Mouse (Mus musculus): Measurements from ENCODE around the gene Sprr2a2. TPM values are rescaled to one million over a fixed set of nuclear protein-coding genes. Genes with fewer than 3 reads are reported as not detected.
"Not testable (repeated sequence)": the region's sequence is repeated elsewhere in the genome, so short reads cannot be mapped to it uniquely, and the experiment has no call there.

The Sprr2a2 gene
- polyA plus RNA-seq, 1 experiment from 2014 or later: 2,249 TPM

GRCm38 (mm10) chr3:92227410-92227809, 11.7 kb downstream of the Sprr2a2 start:
- H3K4me2 ChIP-seq (ENCODE audit: low read depth, low read length); H3K9ac ChIP-seq (ENCODE audit: low read length); H3K4me3 ChIP-seq (replicated peaks; ENCODE audit: low read length); H3K36me3 ChIP-seq (ENCODE audit: control insufficient read depth, insufficient read depth, low read length); H3K9me3 ChIP-seq (replicated peaks; ENCODE audit: control insufficient read depth, low read length); ATAC-seq (ENCODE audit: insufficient read depth, low FRiP score); H3K27ac ChIP-seq (ENCODE audit: low read length); H3K4me1 ChIP-seq (ENCODE audit: control insufficient read depth, insufficient read depth, low read length); H3K27me3 ChIP-seq (ENCODE audit: control insufficient read depth, insufficient read depth, low read length): not testable (repeated sequence)
- WGBS: 71% methylated on average over 3 of the region's 3 CpGs

- not testable (repeated sequence) for H3K9me3 ChIP-seq (replicated peaks; ENCODE audit: control insufficient read depth, low read length); H3K9ac ChIP-seq (ENCODE audit: low read length); H3K4me1 ChIP-seq (ENCODE audit: control insufficient read depth, insufficient read depth, low read length); H3K4me3 ChIP-seq (replicated peaks; ENCODE audit: low read length); H3K27me3 ChIP-seq (ENCODE audit: control insufficient read depth, insufficient read depth, low read length); H3K27ac ChIP-seq (ENCODE audit: low read length); H3K36me3 ChIP-seq (ENCODE audit: control insufficient read depth, insufficient read depth, low read length); H3K4me2 ChIP-seq (ENCODE audit: low read depth, low read length)
- peak; percentile 63; the same call in 1 of the 2 replicates for ATAC-seq (ENCODE audit: insufficient read depth, low FRiP score)
- WGBS: no CpG with 5 or more reads among the region's 5 CpGs
Observed at GRCm38 (mm10) chr3:92236463-92237189, 20.9 kb downstream of the Sprr2a2 start.

- not testable (repeated sequence) for H3K27me3 ChIP-seq (ENCODE audit: control insufficient read depth, insufficient read depth, low read length); H3K4me2 ChIP-seq (ENCODE audit: low read depth, low read length); H3K4me1 ChIP-seq (ENCODE audit: control insufficient read depth, insufficient read depth, low read length); H3K36me3 ChIP-seq (ENCODE audit: control insufficient read depth, insufficient read depth, low read length); H3K27ac ChIP-seq (ENCODE audit: low read length); H3K9ac ChIP-seq (ENCODE audit: low read length); H3K4me3 ChIP-seq (replicated peaks; ENCODE audit: low read length); H3K9me3 ChIP-seq (replicated peaks; ENCODE audit: control insufficient read depth, low read length); ATAC-seq (ENCODE audit: insufficient read depth, low FRiP score)
Observed at GRCm38 (mm10) chr3:92238736-92239135, 23.0 kb downstream of the Sprr2a2 start.

- H3K4me3 ChIP-seq (replicated peaks; ENCODE audit: low read length); H3K4me2 ChIP-seq (ENCODE audit: low read depth, low read length); H3K9me3 ChIP-seq (replicated peaks; ENCODE audit: control insufficient read depth, low read length); H3K27ac ChIP-seq (ENCODE audit: low read length); ATAC-seq (ENCODE audit: insufficient read depth, low FRiP score); H3K9ac ChIP-seq (ENCODE audit: low read length); H3K36me3 ChIP-seq (ENCODE audit: control insufficient read depth, insufficient read depth, low read length); H3K27me3 ChIP-seq (ENCODE audit: control insufficient read depth, insufficient read depth, low read length); H3K4me1 ChIP-seq (ENCODE audit: control insufficient read depth, insufficient read depth, low read length): not testable (repeated sequence)
- WGBS: no CpG with 5 or more reads among the region's 1 CpGs
Observed at GRCm38 (mm10) chr3:92239197-92239596, 23.5 kb downstream of the Sprr2a2 start.

- H3K27me3 ChIP-seq (ENCODE audit: control insufficient read depth, insufficient read depth, low read length); H3K4me1 ChIP-seq (ENCODE audit: control insufficient read depth, insufficient read depth, low read length); ATAC-seq (ENCODE audit: insufficient read depth, low FRiP score); H3K9ac ChIP-seq (ENCODE audit: low read length); H3K36me3 ChIP-seq (ENCODE audit: control insufficient read depth, insufficient read depth, low read length); H3K27ac ChIP-seq (ENCODE audit: low read length); H3K9me3 ChIP-seq (replicated peaks; ENCODE audit: control insufficient read depth, low read length); H3K4me2 ChIP-seq (ENCODE audit: low read depth, low read length); H3K4me3 ChIP-seq (replicated peaks; ENCODE audit: low read length): not testable (repeated sequence)
Observed at GRCm38 (mm10) chr3:92244833-92245232, 29.1 kb downstream of the Sprr2a2 start.

- H3K9ac ChIP-seq (ENCODE audit: low read length); H3K4me3 ChIP-seq (replicated peaks; ENCODE audit: low read length); H3K27ac ChIP-seq (ENCODE audit: low read length); H3K27me3 ChIP-seq (ENCODE audit: control insufficient read depth, insufficient read depth, low read length); H3K4me2 ChIP-seq (ENCODE audit: low read depth, low read length); H3K4me1 ChIP-seq (ENCODE audit: control insufficient read depth, insufficient read depth, low read length); H3K36me3 ChIP-seq (ENCODE audit: control insufficient read depth, insufficient read depth, low read length); H3K9me3 ChIP-seq (replicated peaks; ENCODE audit: control insufficient read depth, low read length): not testable (repeated sequence)
- ATAC-seq (ENCODE audit: insufficient read depth, low FRiP score): peak; percentile 82
- WGBS: no CpG with 5 or more reads among the region's 10 CpGs
Observed at GRCm38 (mm10) chr3:92246245-92246644, 30.5 kb downstream of the Sprr2a2 start.

- not testable (repeated sequence) for H3K9me3 ChIP-seq (replicated peaks; ENCODE audit: control insufficient read depth, low read length); H3K9ac ChIP-seq (ENCODE audit: low read length); H3K36me3 ChIP-seq (ENCODE audit: control insufficient read depth, insufficient read depth, low read length); H3K27me3 ChIP-seq (ENCODE audit: control insufficient read depth, insufficient read depth, low read length); H3K4me2 ChIP-seq (ENCODE audit: low read depth, low read length); ATAC-seq (ENCODE audit: insufficient read depth, low FRiP score); H3K27ac ChIP-seq (ENCODE audit: low read length); H3K4me3 ChIP-seq (replicated peaks; ENCODE audit: low read length); H3K4me1 ChIP-seq (ENCODE audit: control insufficient read depth, insufficient read depth, low read length)
Observed at GRCm38 (mm10) chr3:92248494-92248893, 32.8 kb downstream of the Sprr2a2 start.

GRCm38 (mm10) chr3:92250450-92250849, 34.7 kb downstream of the Sprr2a2 start:
- H3K27me3 ChIP-seq (ENCODE audit: control insufficient read depth, insufficient read depth, low read length); H3K4me3 ChIP-seq (replicated peaks; ENCODE audit: low read length); H3K4me1 ChIP-seq (ENCODE audit: control insufficient read depth, insufficient read depth, low read length); H3K36me3 ChIP-seq (ENCODE audit: control insufficient read depth, insufficient read depth, low read length); H3K4me2 ChIP-seq (ENCODE audit: low read depth, low read length); H3K9ac ChIP-seq (ENCODE audit: low read length); H3K27ac ChIP-seq (ENCODE audit: low read length); H3K9me3 ChIP-seq (replicated peaks; ENCODE audit: control insufficient read depth, low read length): not testable (repeated sequence)
- ATAC-seq (ENCODE audit: insufficient read depth, low FRiP score): peak; percentile 61; the same call in 1 of the 2 replicates
- 91% methylated on average over 1 of the region's 2 CpGs for WGBS

GRCm38 (mm10) chr3:92253860-92254259, 38.1 kb downstream of the Sprr2a2 start:
- H3K4me1 ChIP-seq (ENCODE audit: control insufficient read depth, insufficient read depth, low read length); H3K9ac ChIP-seq (ENCODE audit: low read length); H3K36me3 ChIP-seq (ENCODE audit: control insufficient read depth, insufficient read depth, low read length); H3K4me2 ChIP-seq (ENCODE audit: low read depth, low read length); H3K4me3 ChIP-seq (replicated peaks; ENCODE audit: low read length); H3K27ac ChIP-seq (ENCODE audit: low read length); H3K9me3 ChIP-seq (replicated peaks; ENCODE audit: control insufficient read depth, low read length); H3K27me3 ChIP-seq (ENCODE audit: control insufficient read depth, insufficient read depth, low read length): not testable (repeated sequence)
- WGBS: no CpG with 5 or more reads among the region's 8 CpGs
- ATAC-seq (ENCODE audit: insufficient read depth, low FRiP score): peak; percentile 21; the same call in 1 of the 2 replicates

GRCm38 (mm10) chr3:92258526-92258925, 42.8 kb downstream of the Sprr2a2 start:
- not testable (repeated sequence) for H3K4me2 ChIP-seq (ENCODE audit: low read depth, low read length); ATAC-seq (ENCODE audit: insufficient read depth, low FRiP score); H3K4me1 ChIP-seq (ENCODE audit: control insufficient read depth, insufficient read depth, low read length); H3K9me3 ChIP-seq (replicated peaks; ENCODE audit: control insufficient read depth, low read length); H3K36me3 ChIP-seq (ENCODE audit: control insufficient read depth, insufficient read depth, low read length); H3K27me3 ChIP-seq (ENCODE audit: control insufficient read depth, insufficient read depth, low read length); H3K9ac ChIP-seq (ENCODE audit: low read length); H3K27ac ChIP-seq (ENCODE audit: low read length); H3K4me3 ChIP-seq (replicated peaks; ENCODE audit: low read length)

Data from stomach, embryonic 16.5 days (tissue).